Mouse (Mus musculus) small intestine, adult 2 months (tissue): Measurements from ENCODE around the gene Prps2.

Source experiments
- CTCF ChIP-seq: fragments of 200-500 bp; IDR thresholded peaks from 2 replicates; pipeline ENCODE4 v1.5.1; 2012; ENCODE audit warnings: low read depth, mild to moderate bottlenecking, control low read depth, inconsistent platforms, low read length, moderate library complexity, mixed read lengths; ENCODE audit not compliant: insufficient replicate concordance, insufficient read length; ENCODE audit errors: extremely low read depth
- POLR2A ChIP-seq: fragments of 200-500 bp; IDR thresholded peaks from 2 replicates; pipeline ENCODE4 v1.6.1; 2012; ENCODE audit warnings: low read depth, mild to moderate bottlenecking, control low read depth, inconsistent platforms, low read length, moderate library complexity

- TF ChIP-seq CTCF (no peak), POLR2A (no peak)
Measured at GRCm38 (mm10) chrX:167346440-167346839, 36.1 kb downstream of the Prps2 start.
